Mouse (Mus musculus) megakaryocyte, adult 5-6 weeks (primary cell): ENCODE data around the gene Ublcp1. TPM values are rescaled to one million over a fixed set of nuclear protein-coding genes. Genes with fewer than 3 reads are reported as not detected.
A peak's percentile ranks its signal among the peaks of the same experiment; 100 is the strongest.

Experiments
- ATAC-seq: 2 replicates; pipeline ENCODE4 v1.8.0; 2016; ENCODE audit warnings: mild to moderate bottlenecking, inconsistent platforms; ENCODE audit not compliant: poor library complexity, severe bottlenecking
- total RNA-seq, 2 experiments: library from RNA; stranded (forward) in 1 of 2; stranded (reverse) in 1 of 2; fragments of 153-499, 151-499 nt in 1 of 2; fragments of 221-1000, 200-1000 nt in 1 of 2; gene quantifications; 2 replicates each; pipeline versions ENCODE4 v1.2.3 to v1.2.4; 2015 to 2017

The Ublcp1 gene
- total RNA-seq (2015), result 23.0 and 28.1 TPM in 2 replicates
- total RNA-seq (2017), result 23.8 and 27.0 TPM in 2 replicates

DNA sequence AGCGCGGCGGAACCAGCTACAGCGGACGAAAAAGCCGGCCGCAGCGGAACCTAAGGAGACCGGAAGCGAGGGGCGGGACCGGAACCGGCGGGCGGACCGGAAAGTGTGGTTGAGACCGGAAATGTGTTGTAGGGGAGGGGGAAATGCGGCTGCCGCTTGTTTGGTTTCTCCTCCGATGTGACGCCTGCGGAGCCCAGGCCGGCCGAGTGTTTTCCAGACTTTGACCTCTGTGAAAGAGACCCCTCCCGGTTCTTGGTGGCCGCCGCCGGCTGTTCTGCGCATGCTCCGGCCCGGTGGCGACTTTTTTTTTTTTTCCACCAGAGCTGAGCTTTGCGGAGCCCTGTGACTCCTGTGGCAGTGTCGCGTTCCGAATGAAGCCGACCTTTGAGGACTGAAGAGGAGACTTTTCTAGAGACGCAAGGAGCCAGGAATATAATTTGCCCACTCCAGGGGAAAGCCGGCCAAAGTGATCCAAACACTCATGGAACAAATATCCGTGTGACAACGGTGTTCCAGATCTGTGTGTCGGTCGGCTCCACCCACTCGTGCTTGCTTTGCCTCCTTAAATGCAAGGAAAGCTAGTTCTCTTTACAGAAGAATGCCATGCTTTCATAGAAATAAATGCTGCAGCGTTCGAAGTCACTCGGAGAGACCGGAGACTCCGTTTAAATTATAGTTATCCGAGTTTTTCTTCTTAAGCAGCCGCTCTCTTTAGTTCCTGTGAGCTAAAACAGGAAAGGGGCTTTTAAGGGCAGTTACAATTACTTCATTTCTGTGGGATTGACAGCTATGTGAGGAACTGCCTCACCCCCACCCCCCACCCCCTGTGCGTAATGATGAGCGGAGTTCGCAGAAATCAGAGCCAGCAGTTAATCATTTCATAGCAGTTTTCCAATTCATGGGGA lies at the start of gene Ublcp1:
Gene Ublcp1, minus strand, starts transcription at position 67 of the 905 bp plus-strand sequence.
- peak; percentile 89 for ATAC-seq

DNA sequence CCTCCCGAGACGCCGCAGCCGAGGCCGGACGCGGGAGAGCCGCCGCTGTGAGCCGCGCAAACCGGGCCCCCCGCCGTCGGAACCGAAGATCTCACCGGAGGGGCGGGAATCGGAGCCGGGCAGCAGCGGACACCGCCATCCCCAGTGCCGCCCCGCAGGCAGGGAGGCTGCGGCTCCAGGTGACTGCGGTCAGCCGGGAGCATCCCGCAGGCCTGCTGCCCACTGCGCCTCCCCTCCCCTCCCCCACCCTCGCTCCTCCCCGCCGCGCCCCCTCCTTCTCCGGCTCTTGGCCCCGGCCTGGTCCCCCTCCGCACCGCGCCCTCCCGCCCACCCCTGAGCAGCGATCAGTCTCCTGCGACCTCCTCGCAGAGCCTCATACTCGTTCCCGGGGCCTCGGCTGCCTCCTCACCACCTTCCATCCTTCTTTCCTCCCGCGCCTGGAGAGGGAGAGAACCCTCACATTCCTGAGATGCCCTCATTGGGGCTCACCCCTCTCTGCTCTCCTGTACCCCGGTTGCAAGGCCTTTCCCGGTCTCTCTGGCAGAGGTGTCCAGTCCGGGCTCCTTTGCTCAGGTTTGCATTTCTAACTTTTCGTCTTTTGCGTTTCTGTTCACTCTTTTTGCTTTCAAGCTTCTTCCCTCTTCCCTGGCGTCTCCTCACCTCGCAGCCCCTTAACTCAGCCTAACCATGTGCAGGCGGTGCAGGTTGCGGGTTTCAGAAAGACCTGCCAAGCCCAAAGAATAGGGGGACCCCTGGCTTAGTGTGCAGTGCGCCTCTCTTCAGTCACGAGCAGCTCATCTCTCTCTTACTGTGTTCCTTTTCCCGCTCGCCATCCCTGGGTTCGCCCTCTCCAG lies 49.0 kb upstream of the Ublcp1 start:
- ATAC-seq, result peak; percentile 3; the same call in 1 of the 2 replicates

DNA sequence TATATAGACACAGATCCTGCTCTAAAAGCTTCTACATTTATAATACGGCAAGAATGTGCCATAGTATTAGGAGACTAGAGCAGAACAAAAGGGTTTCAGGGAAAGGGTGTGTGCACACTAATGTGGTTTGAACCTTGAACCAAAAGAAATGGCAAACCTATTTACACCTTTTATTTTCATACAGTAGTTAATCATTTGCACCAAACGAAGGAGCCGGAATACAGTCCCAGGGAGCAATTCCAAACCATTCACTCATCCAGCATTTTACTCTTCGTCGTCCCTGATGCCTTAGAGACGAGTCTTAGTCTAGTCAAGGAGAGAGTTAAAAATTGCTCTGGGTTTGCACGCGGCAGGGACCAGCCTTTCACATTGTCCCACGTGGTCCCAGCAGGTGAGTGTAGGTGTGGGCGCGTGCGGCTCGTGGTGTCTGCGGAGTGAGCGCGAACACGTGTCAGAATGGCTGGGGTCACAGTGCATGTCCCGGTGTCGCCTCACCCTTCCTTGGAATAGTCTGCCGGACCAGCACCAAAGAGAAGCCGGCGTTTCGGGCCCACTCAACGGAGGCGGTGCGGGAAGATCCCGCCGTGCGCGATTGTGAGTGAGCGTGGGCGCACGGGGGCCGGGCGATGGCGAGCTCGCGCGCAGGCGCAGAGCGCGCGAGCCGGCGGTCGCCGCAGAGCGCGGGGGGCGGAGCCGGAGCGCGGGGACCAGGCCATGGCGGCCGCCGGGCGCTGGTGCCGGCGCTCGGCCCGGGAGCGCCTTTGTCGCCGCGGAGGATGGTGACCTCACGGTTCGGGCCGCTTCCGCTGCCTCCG lies 48.2 kb upstream of the Ublcp1 start, which contains the start of gene Rnf145:
Gene Rnf145, plus strand, starts transcription at position 684 of the 815 bp plus-strand sequence.
- peak; percentile 66 for ATAC-seq

DNA sequence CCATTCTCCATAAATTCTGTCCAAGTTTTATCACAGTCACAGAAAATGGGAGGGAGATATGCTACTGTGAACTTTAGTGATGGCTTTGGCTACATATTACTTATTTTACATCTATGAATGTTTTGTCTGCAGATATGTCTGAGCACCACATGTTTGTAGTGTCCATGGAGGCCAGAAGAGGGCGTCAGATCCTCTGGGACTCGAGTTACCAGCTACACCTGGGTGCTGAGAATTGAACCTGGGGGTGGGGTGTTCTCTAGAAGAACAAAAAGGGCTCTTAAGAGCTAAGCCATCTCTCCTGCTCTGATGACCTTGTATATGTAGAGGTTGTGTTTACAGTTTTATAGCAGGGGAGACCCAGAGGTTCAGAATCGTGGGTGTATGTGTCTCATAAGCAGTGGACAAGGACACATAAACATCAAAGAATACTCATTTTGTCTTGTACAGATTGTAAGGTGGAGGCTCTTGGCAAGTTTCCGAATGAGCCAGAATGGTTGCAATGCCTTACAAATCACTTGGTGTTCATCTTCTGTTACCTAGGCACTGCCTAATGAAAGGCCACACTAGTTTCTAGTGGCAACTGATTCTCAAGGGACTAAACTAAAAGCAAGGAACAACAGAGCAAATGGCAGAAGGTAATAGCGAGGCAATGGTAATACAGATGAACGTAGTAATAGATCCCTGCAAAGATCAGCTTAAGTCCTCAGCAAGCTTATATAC lies 47.4 kb upstream of the Ublcp1 start:
- ATAC-seq, result no peak

DNA sequence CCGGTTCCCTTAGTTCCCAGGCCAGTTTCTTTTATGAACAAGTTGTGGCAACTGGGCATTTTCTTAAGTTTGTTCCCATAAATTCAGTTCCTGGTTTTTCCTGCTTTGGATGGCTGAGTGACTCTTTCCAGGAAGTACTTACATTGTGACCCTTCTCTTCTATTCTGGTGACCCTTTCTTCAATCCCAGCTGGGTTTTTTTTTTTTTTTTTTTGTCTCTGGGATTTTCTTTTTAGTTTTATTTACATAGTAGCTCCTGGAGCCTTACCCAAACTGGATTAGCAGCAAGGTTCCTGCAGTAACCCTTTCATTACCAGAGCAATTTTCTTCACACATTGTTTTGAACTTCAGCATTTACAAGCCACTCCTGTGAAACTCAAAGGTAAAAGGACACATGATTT lies 46.1 kb upstream of the Ublcp1 start:
- no peak for ATAC-seq

DNA sequence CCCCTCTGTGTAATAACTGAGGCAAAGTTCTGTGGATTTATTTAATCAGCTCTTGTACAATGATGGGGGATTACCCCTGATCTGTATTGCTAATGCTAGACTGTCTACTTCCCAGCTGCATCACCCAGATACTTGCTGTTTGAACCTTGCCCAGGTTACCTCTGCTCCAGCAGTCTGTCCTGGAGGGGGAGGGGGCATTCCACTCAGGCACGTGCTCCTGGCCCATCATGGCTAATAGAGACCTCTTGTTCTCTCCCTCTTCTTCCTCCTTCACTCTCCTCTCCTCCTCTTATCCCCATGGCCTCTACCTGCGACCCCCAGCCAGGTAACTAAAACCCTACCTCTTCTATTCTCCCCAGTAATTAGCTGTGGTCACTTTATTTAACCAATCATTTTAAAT lies 44.4 kb upstream of the Ublcp1 start:
- ATAC-seq, result no peak

DNA sequence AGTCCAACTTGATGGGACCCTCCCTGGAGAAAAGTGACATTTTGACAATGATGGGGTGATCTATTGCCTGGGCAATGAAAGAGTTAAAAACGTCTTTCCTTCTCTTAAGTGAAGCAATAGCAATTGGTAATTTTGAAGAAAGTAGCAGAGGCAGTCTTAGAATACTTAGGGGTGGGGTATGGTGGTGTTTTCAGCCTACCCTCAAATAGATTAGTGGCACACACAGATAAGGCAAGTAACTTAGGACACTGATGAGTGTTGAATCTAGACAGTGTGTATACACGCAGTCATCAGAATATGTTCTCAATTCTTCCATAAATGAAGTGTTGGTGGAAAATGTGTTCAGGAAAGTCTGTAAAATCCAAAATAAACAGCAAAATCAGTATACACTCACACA lies 42.7 kb upstream of the Ublcp1 start:
- no peak for ATAC-seq

DNA sequence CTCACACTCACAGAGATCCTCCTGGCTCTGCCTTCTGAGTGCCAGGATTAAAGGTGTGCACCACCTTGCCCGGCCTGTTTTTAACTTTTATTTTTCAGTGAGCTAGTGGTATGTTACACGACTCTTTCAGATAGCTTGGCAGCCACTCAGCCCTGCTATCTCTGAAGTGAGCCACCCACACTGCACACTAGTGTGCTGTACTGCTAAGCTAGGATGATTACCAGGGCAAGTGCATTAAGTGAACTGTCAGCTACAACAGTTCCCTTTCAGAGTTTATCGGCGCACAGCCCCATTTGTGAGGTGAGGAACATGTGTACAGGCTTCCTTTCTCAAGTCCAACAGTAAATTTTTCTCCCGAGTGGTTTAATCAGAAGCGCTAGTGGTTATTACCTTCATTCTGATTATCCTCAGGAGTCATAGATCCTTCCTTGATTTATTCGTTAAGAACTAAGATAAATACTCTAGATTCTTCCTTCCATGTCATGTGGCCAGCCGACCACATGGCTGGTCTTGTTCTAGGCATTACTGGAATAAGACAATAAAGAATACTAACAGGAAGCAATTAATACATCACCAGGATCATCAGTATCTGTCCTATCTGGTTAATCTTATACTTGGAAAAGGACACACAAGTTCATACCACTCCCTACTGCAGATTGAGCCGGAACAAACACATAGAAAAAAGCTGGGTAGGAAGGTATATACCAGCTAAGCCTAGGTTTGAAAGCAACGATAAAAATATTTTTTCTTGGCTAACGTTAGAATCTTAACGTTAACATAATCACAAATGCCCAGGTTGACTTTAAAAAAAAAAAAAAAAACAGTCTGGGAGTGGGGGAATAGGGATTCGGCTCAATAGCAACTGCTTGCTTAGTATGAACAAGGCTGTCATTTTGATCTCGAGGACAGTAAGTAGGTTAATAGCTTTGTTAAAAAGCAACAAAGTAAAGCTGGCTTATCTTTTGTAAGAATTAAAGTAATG lies 42.0 kb upstream of the Ublcp1 start:
- ATAC-seq, result peak; percentile 47; the same call in 1 of the 2 replicates

DNA sequence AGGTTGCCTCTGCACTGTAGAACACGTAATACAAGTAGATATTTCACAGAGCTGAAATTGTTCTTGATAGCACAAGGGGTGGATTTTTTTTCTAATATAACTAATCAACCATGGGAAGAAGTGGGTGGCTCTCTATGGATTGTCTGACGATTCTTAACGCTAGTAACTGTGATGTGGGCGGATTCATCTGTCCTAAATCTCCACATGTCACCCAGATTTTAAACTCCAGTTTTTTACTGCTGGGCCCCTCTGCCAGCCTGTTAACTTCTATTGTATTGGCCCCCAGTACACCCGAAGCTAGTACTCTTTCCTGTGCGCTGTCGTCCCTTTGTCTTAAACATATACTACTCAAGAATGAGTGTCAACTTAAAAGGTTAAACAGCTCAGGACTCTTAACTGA lies 40.1 kb upstream of the Ublcp1 start:
- ATAC-seq, result no peak

DNA sequence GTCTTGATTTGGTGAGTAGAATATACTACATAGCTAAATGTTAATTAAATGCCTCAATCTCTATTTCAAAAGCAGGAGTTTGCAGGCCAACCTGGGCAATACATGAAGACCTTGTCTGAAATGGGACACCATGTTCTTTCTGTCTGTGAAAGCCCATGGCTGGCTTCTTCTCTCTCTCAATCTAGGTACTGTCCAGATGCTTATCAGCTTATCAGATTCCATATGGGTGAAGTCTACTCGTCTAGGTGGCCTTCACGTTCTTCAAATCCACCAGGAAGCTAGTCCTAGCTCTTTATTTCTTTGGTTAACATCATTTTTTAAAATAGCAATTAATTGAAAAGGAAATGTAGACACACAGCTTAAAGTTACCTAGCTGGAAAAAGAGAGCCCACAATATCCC lies 39.6 kb upstream of the Ublcp1 start:
- ATAC-seq, result no peak

DNA sequence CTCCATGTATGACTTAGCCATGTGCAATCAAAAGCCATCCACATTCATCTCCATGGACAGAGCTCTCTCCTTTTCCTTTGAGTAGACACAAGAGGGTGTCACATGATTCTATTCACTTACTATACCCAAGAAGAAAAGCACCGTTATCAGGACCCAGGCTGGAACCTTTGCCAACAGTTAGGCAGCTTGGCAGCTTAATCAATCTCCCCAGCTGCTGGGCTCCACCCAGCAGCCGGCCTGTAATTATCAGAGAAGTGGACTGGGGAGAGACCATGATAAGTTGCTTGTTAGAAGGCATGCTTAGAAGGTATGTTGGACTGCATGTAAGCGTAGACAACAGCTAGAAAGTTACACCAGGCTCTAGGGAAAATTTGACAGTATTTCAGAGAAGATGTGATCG lies 38.6 kb upstream of the Ublcp1 start:
- peak; percentile 23; the same call in 1 of the 2 replicates for ATAC-seq

DNA sequence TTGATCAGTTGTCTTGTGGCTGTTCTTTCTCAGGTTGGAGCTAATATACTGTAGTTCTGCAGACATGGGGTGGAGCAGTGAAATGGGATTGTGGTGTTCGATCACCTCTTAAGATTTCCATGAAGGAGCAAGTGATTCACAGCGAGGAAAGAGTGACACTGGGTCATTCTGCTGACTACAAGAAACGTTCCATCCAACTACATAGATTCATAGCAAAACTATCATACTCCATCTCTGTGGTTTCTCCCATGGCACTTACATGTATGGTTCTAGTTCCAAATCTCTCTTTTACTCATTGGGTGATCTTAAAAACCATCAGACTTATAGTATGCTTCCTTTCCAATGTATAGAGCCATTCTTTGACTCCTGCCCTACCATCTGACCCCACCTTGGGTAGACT lies 34.5 kb upstream of the Ublcp1 start:
- ATAC-seq, result no peak

DNA sequence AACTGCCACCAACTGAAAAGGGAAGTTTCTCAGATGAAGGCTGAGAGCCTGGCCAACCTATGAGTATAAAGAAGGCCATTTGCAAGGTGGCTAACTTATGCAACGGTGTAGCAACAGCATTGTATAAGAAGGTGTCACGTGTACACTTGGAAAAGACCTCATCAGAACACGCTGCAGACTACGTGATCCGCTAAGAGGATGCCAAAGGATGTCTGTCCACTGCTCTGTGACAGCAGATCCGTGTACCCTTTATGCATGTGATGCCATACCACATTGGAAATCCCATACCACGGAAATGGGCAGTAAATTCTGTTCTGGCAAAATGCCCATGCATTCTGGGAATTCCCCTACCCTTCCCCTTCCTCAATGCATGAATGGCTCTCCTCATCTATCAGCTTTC lies 33.8 kb upstream of the Ublcp1 start:
- ATAC-seq, result peak; percentile 94

DNA sequence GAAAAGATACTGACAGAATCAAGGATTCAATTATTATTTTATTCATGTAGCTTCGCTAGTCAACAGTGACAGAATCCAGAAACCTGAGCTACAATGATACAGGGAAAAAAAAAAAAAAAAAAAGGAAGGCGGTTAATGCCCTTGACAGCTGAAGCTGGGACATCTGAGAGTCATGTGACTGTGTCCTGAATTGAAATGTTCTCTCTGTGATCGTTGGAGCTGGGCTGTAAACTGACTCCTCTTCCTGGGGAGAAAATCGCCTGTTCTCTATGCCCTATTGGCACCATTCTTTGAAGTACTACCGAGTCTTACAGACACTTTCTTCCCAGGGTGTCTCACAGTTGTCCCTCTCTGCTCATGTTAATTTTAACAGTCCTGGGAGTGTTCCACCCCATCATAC lies 32.6 kb upstream of the Ublcp1 start:
- no peak for ATAC-seq

DNA sequence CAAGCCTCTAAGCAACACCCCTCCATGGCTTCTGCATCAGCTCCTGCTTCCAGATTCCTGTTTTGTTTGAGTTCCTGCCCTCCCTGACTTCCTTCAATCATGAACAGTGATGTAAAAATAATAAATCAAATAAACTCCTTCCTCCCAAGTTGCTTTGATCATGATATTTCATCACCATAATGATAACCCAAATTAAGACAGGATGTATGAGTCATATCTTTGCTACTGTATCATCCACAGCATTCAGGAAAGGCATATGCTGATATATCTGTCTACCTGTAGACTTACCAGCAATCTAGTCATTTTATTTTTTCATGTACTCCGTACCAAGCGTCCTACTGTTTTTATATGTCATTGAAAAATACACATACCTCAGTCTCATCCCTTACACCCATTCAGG lies 31.2 kb upstream of the Ublcp1 start:
- no peak for ATAC-seq

DNA sequence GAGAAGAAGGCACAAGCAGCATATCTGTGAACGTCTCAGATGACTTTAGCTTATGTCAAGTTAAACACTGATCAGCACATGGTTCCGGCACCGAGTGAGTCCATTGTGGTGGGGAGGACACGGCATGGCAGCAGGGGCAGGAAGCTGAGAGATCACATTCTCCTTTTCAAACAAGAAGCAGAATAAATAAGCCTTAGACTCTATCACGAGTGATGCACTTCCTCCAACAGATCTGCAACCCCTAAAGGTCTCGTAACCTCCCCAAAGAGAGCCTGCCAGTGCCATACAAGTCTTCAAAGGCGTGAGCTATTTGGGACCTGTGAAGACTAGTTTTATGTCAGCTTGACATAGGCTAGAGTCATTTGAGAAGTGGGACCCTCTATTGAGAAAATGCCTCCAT lies 30.7 kb upstream of the Ublcp1 start:
- no peak for ATAC-seq

DNA sequence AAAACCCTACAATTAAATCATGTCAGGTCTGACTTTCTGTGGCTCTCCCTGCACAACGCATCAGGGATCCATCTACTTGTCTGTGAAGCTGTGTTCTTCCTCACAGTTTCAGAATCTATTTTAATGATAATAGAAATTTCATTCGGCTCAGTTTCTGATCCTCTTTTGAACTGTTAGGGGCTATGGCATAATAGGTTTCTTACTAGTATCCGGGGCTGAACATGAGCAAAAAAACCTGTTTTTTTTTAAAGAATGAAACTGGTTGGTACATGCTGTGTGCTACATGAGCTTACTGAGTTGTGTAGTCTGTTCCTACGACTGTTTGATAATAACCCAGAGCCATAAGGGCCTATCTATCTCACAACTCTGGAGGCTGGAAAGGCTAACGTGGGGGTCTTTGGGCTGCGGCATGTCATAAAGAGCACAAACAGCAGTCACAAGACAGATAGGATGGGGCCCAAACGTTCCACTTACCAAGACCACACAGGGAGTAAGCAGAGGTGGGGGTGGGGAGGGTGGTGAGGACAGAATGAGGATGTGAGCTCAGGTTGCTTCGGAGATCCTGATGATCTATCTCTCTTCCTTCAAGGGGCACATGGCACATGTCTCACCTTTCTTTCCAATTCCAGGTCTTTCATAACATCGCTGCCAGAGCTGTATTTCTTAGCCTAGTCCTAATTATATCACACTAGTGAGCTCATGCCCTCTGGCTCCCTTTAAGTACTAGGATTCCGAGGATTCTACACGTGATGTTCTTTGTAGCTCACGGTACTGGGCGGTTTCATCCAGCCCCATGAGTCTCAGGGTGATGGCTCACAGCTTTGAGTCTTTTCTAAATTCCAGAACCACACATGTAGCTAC lies 28.3 kb upstream of the Ublcp1 start:
- peak; percentile 53 for ATAC-seq

DNA sequence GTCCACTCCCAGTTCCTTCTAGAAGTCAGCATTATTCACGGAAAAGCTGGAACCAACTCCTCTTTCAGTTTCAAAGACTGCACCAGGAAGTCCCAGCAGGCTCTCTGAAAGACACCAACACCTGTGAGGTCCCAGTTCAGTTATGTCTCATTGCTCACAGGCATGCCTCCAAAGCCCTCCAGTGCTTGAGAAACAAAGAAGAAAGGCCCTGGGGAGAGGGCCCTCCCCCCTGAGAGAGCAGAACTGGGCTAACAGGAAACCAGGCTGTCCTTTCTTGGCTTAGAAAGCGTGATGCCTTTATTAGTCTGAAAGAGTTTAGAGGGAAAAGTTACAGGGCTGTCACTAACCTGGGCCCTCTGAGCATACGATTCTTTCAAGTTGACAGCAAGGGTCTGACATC lies 25.9 kb upstream of the Ublcp1 start:
- peak; percentile 49 for ATAC-seq
